Mouse (Mus musculus) cerebellum, adult 9-10 months (tissue): Measurements from ENCODE around the gene Cyp4x1.
"Not testable (repeated sequence)": the region's sequence is repeated elsewhere in the genome, so short reads cannot be mapped to it uniquely, and the experiment has no call there.

Experiments
- DNase-seq: peaks from one replicate; pipeline ENCODE4 v3.0.0; 2022

The Cyp4x1 gene

GRCm38 (mm10) chr4:115133621-115134295 is at the start of gene Cyp4x1:
Cyp4x1 (minus strand) TSS chr4:115134281.
- peak; percentile 85 for DNase-seq

GRCm38 (mm10) chr4:115176201-115176600 is 42.1 kb upstream of the Cyp4x1 start:
- not testable (repeated sequence) for DNase-seq

GRCm38 (mm10) chr4:115174694-115175353 is 40.7 kb upstream of the Cyp4x1 start:
- DNase-seq = no peak

GRCm38 (mm10) chr4:115158963-115159362 is 24.9 kb upstream of the Cyp4x1 start:
- not testable (repeated sequence) for DNase-seq

- DNase-seq = no peak
Measured at GRCm38 (mm10) chr4:115154723-115155122, 20.6 kb upstream of the Cyp4x1 start.

GRCm38 (mm10) chr4:115134296-115134630 is 182 bp upstream of the Cyp4x1 start:
- no peak for DNase-seq

GRCm38 (mm10) chr4:115133085-115133484 is 996 bp downstream of the Cyp4x1 start:
- no peak for DNase-seq

- DNase-seq = no peak
Measured at GRCm38 (mm10) chr4:115124713-115125112, 9.4 kb downstream of the Cyp4x1 start.

GRCm38 (mm10) chr4:115123507-115123906 is 10.6 kb downstream of the Cyp4x1 start:
- DNase-seq = no peak

- DNase-seq = no peak
Measured at GRCm38 (mm10) chr4:115121608-115122007, 12.5 kb downstream of the Cyp4x1 start.

GRCm38 (mm10) chr4:115121162-115121561 is 12.9 kb downstream of the Cyp4x1 start:
- DNase-seq = no peak

- DNase-seq = no peak
Measured at GRCm38 (mm10) chr4:115119642-115120041, 14.4 kb downstream of the Cyp4x1 start.

GRCm38 (mm10) chr4:115113266-115113665 is 20.8 kb downstream of the Cyp4x1 start:
- DNase-seq = no peak

GRCm38 (mm10) chr4:115111167-115111566 is 22.9 kb downstream of the Cyp4x1 start:
- no peak for DNase-seq

- DNase-seq = no peak
Measured at GRCm38 (mm10) chr4:115103510-115103909, 30.6 kb downstream of the Cyp4x1 start.

- DNase-seq = peak; percentile 47
Measured at GRCm38 (mm10) chr4:115101682-115102081, 32.4 kb downstream of the Cyp4x1 start.

- DNase-seq = no peak
Measured at GRCm38 (mm10) chr4:115097146-115097496, 37.0 kb downstream of the Cyp4x1 start.

- DNase-seq = no peak
Measured at GRCm38 (mm10) chr4:115096435-115097145, 37.5 kb downstream of the Cyp4x1 start.

GRCm38 (mm10) chr4:115095671-115096434 is 38.2 kb downstream of the Cyp4x1 start:
- DNase-seq = no peak

GRCm38 (mm10) chr4:115094056-115094455 is 40.0 kb downstream of the Cyp4x1 start:
- no peak for DNase-seq

GRCm38 (mm10) chr4:115093331-115093864 is 40.7 kb downstream of the Cyp4x1 start:
- DNase-seq = no peak

GRCm38 (mm10) chr4:115091806-115092205 is 42.3 kb downstream of the Cyp4x1 start:
- no peak for DNase-seq

- DNase-seq = no peak
Measured at GRCm38 (mm10) chr4:115090592-115090991, 43.5 kb downstream of the Cyp4x1 start.
